Mouse (Mus musculus) brain, embryonic 14.5 days (tissue): ENCODE data around the gene Rassf4. TPM values are rescaled to one million over a fixed set of nuclear protein-coding genes. Genes with fewer than 3 reads are reported as not detected.
A peak's percentile ranks its signal among the peaks of the same experiment; 100 is the strongest.

Experiments used
- DNase-seq: peaks from one replicate; pipeline ENCODE4 v3.0.0-alpha.2; 2011; ENCODE audit warnings: low read depth
- CTCF ChIP-seq: fragments of 200-500 bp; IDR thresholded peaks from 2 replicates; pipeline ENCODE4 v1.5.1; 2012; ENCODE audit warnings: inconsistent platforms, mild to moderate bottlenecking, moderate library complexity, borderline replicate concordance; ENCODE audit not compliant: insufficient read depth, insufficient read length; ENCODE audit errors: extremely low read depth
- POLR2A ChIP-seq: fragments of 200-500 bp; IDR thresholded peaks from 2 replicates; pipeline ENCODE4 v1.6.1; 2012; ENCODE audit warnings: mild to moderate bottlenecking, inconsistent platforms, borderline replicate concordance; ENCODE audit not compliant: poor library complexity, insufficient read depth, insufficient read length, severe bottlenecking; ENCODE audit errors: extremely low read depth
- polyA plus RNA-seq: library from polyadenylated mRNA; depleted of rRNA; stranded (reverse); fragments of >200 nt; gene quantifications from 2 replicates; pipeline ENCODE4 v1.2.3, GENCODE M21; 2012

Rassf4 gene
- polyA plus RNA-seq, 1 experiment = 11.2 TPM

- no peak for TF ChIP-seq POLR2A
- TF ChIP-seq CTCF = no peak
- no peak for DNase-seq
These were observed 26.0 kb downstream of the Rassf4 start for GRCm38 (mm10) chr6:116647763-116648162.

- no peak for TF ChIP-seq CTCF
- TF ChIP-seq POLR2A = no peak
- DNase-seq = no peak
These were observed 29.4 kb downstream of the Rassf4 start for GRCm38 (mm10) chr6:116644335-116644734.

DNA sequence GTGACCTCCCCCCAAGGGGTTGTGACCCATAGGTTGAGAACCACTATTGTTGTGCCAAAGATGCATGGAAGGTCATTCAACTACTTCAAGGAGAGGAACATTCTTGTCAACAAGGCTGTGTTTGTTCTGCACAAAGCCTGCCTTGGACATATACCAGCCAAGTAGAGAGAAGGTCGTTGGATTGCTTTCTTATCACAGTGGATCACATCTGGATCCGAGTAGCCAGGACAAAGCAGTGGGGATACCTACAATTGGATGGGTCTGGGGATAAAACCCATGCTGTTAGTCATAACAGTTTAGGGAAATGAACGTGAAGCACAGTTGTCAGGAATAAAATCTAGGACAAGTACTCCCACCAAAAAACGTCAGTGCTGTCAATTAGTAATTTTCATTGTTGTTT is 29.9 kb downstream of the Rassf4 start:
- TF ChIP-seq POLR2A = no peak
- no peak for TF ChIP-seq CTCF
- DNase-seq = no peak

GRCm38 (mm10) chr6:116642942-116643341 is 30.8 kb downstream of the Rassf4 start:
- no peak for TF ChIP-seq CTCF
- TF ChIP-seq POLR2A = no peak
- no peak for DNase-seq

- DNase-seq = no peak
- TF ChIP-seq CTCF (no peak), POLR2A (no peak)
These were observed 34.1 kb downstream of the Rassf4 start for GRCm38 (mm10) chr6:116639663-116640062.

- DNase-seq = no peak
- TF ChIP-seq CTCF = no peak
- TF ChIP-seq POLR2A = no peak
These were observed 34.9 kb downstream of the Rassf4 start for GRCm38 (mm10) chr6:116638871-116639270.

DNA sequence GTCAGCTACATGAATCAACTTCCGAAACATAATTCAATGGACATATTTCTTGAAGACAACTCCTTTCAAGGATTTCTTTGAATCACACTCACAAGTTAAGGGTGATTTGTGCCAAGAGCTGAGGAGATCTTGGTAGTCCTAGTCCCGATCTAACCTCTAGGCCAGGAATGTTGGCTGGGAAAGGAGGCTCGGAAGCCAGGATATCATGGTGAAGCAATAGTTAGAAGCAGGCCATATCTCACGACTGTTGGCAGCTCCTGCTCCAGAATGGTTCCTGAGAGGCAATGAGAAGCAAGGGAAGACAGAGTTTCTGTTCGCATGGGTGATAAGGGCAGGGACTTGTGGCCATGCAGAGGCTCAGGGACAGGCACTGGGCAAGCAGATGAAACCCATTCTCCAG is 36.3 kb downstream of the Rassf4 start:
- TF ChIP-seq POLR2A (no peak), CTCF (no peak)
- DNase-seq = no peak

DNA sequence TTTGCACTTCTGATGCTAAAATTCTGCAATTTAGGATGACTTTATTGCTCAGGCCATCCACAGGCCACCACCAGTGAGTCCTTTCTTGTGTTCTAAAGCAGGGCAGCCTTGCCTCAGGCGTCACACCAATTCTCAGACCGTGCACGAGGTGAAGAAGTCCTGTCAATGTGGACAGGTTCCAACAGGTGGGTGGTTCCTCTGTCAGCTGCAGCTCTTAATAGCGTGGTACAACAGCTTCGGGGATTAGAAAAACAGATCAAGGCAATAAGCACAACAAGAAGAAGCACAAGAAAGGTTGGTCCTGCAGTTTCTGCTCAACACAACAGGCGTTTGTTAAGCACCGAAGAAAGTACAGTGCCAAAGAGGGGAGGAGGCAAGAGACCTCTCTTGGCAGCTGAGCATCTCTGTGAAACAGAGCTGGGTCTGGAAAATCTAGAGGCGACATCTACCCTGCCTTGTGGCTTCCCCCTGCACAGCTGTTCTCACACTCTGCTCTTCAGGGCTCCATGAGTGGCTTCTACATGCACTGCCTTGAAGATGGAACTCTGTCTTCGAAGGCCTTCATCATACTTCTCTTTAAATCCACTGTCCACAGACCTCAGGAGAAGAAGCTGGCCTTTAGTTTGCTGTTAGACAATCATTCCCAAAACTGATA is 37.0 kb downstream of the Rassf4 start:
- DNase-seq = no peak
- TF ChIP-seq CTCF (no peak), POLR2A (no peak)

- peak; percentile 31 for DNase-seq
- no peak for TF ChIP-seq POLR2A
- no peak for TF ChIP-seq CTCF
These were observed 38.2 kb downstream of the Rassf4 start for GRCm38 (mm10) chr6:116635251-116636180.

DNA sequence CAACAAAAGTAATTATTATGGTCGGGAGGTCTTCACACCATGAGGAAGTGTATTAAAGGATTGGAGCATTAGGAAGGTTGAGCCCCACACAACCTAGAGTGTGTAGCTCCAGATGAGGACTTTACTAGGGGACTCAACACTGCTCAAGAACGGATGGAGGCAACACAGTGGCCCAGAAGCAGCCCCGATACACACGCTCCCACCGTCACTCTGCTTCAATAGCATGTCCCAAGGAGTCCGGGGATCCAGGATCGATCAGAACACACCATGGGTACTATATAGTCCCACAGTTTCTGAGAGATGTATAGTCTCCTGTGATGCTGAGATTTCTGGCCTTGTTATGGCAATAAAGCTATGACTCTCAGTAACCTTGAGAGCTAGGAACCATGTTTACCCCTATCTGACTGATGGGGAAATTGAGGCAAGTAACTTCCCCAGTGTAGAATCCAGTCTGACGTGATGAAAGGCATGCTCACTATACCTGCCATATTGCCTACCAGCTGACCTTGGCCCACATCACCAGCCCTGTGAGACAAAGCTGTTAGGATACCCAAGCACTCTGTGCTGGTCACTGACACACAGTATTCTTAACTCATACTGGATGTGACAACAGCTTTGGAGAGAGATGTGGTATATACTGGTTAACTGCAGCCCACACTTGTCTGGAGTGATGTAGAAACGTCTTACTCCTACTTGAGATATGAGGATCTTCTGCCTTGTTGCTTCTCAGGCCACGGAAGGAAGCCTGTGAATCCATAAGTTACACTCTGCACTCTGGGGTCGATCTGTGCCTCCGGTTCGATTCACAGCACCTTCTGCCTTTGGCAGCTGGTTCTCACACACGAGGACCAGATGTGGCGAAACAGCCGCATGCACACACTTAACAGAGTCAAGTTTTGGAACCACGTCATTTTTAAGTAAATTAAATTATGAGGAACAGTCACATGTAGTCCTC is 39.7 kb downstream of the Rassf4 start:
- no peak for TF ChIP-seq CTCF
- no peak for TF ChIP-seq POLR2A
- no peak for DNase-seq

- TF ChIP-seq POLR2A (no peak), CTCF (peak; percentile 77)
- DNase-seq = peak; percentile 74
These were observed 41.6 kb downstream of the Rassf4 start for GRCm38 (mm10) chr6:116632129-116632528.

DNA sequence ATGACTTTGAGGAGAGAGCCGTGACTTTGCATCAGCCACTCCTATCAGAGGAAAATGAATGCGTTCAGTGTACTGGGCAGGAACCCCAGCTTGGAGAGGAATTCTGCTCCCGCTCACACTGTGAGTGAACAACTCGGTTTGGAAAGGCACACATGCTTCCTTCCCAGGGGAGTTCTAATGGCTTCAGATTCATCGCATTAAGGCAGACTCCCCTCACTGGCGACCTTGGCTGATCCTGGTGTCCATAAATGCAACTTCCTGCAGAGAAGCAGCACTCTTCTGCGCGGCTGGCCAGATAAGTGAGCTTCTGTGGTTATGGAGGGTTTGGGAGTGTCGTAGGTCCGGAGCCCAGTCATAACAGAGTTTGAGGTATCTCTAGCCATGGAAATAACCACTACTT is 44.0 kb downstream of the Rassf4 start:
- no peak for TF ChIP-seq POLR2A
- no peak for TF ChIP-seq CTCF
- peak; percentile 8 for DNase-seq
